Mouse (Mus musculus) cerebellum, adult 11-12 months (tissue): Measurements from ENCODE around the gene Snrnp48.

Source experiments
- DNase-seq: peaks from one replicate; pipeline ENCODE4 v3.0.0; 2022

Gene Snrnp48

GRCm38 (mm10) chr13:38204702-38205482 lies at the start of gene Snrnp48:
Snrnp48 (plus strand) TSS chr13:38204938.
- DNase-seq = peak; percentile 87

- DNase-seq = no peak
Observed at GRCm38 (mm10) chr13:38155523-38155922, 49.2 kb upstream of the Snrnp48 start.

GRCm38 (mm10) chr13:38157635-38158034 lies 47.1 kb upstream of the Snrnp48 start:
- DNase-seq = no peak

GRCm38 (mm10) chr13:38162002-38162401 lies 42.7 kb upstream of the Snrnp48 start:
- DNase-seq = no peak

- no peak for DNase-seq
Observed at GRCm38 (mm10) chr13:38162668-38163067, 42.1 kb upstream of the Snrnp48 start.

GRCm38 (mm10) chr13:38164932-38165331 lies 39.8 kb upstream of the Snrnp48 start:
- peak; percentile 23 for DNase-seq

- no peak for DNase-seq
Observed at GRCm38 (mm10) chr13:38167056-38167455, 37.7 kb upstream of the Snrnp48 start.

- DNase-seq = no peak
Observed at GRCm38 (mm10) chr13:38170707-38171144, 34.0 kb upstream of the Snrnp48 start.

GRCm38 (mm10) chr13:38193406-38193805 lies 11.3 kb upstream of the Snrnp48 start:
- no peak for DNase-seq

- no peak for DNase-seq
Observed at GRCm38 (mm10) chr13:38201413-38201812, 3.3 kb upstream of the Snrnp48 start.

- no peak for DNase-seq
Observed at GRCm38 (mm10) chr13:38204171-38204570, 567 bp upstream of the Snrnp48 start.

GRCm38 (mm10) chr13:38211122-38211521 lies 6.4 kb downstream of the Snrnp48 start:
- DNase-seq = no peak

GRCm38 (mm10) chr13:38218686-38219085 lies 13.9 kb downstream of the Snrnp48 start:
- no peak for DNase-seq

GRCm38 (mm10) chr13:38220331-38220730 lies 15.6 kb downstream of the Snrnp48 start:
- no peak for DNase-seq

GRCm38 (mm10) chr13:38230177-38230821 lies 25.6 kb downstream of the Snrnp48 start:
- DNase-seq = no peak

GRCm38 (mm10) chr13:38232411-38232810 lies 27.7 kb downstream of the Snrnp48 start:
- DNase-seq = no peak

- DNase-seq = no peak
Observed at GRCm38 (mm10) chr13:38232856-38233625, 28.3 kb downstream of the Snrnp48 start.

GRCm38 (mm10) chr13:38234651-38235050 lies 29.9 kb downstream of the Snrnp48 start:
- DNase-seq = no peak

- no peak for DNase-seq
Observed at GRCm38 (mm10) chr13:38235370-38235769, 30.6 kb downstream of the Snrnp48 start.

GRCm38 (mm10) chr13:38248151-38248550 lies 43.4 kb downstream of the Snrnp48 start:
- DNase-seq = no peak

- DNase-seq = no peak
Observed at GRCm38 (mm10) chr13:38251226-38251625, 46.5 kb downstream of the Snrnp48 start.

GRCm38 (mm10) chr13:38253696-38254095 lies 49.0 kb downstream of the Snrnp48 start:
- DNase-seq = peak; percentile 7

GRCm38 (mm10) chr13:38258901-38259300 lies 54.2 kb downstream of the Snrnp48 start:
- DNase-seq = no peak
